Mouse (Mus musculus) erythroblast, embryonic 14.5 days (primary cell): Measurements from ENCODE around the gene Rgs8. TPM values are rescaled to one million over a fixed set of nuclear protein-coding genes. Genes with fewer than 3 reads are reported as not detected.

Experiments used
- H3K27me3 ChIP-seq: 2 replicates; pipeline ENCODE4 v1.6.1; 2012; ENCODE audit warnings: inconsistent platforms; ENCODE audit not compliant: control insufficient read depth
- H3K36me3 ChIP-seq: 2 replicates; pipeline ENCODE4 v1.6.1; 2012; ENCODE audit warnings: mild to moderate bottlenecking, inconsistent platforms; ENCODE audit not compliant: control insufficient read depth
- H3K4me1 ChIP-seq: 2 replicates; pipeline ENCODE4 v1.6.1; 2012; ENCODE audit warnings: inconsistent platforms; ENCODE audit not compliant: control insufficient read depth
- H3K4me3 ChIP-seq: replicated peaks from 2 replicates; pipeline ENCODE3; 2012; ENCODE audit warnings: moderate library complexity, mild to moderate bottlenecking, inconsistent platforms
- H3K9me3 ChIP-seq: 2 replicates; pipeline ENCODE4 v1.6.1; 2012; ENCODE audit warnings: low read length, inconsistent platforms, mixed read lengths; ENCODE audit not compliant: control insufficient read depth
- GATA1 ChIP-seq: IDR thresholded peaks from 2 replicates; pipeline ENCODE4 v1.6.1; 2012; ENCODE audit warnings: low read length, inconsistent platforms, mixed read lengths
- TAL1 ChIP-seq: IDR thresholded peaks from 3 replicates; pipeline ENCODE4 v1.6.1; 2012; ENCODE audit warnings: low read length, inconsistent platforms, mixed read lengths
- polyA plus RNA-seq: library from polyadenylated mRNA; stranded (reverse); fragments of >175 nt; gene quantifications from 2 replicates; pipeline ENCODE4 v1.2.3, GENCODE M21; 2012

Gene Rgs8
- polyA plus RNA-seq, 1 experiment, result not detected

GRCm38 (mm10) chr1:153746119-153746670, 93.4 kb downstream of the Rgs8 start:
- H3K4me1 ChIP-seq, result peaks cover 39% of the 10 kb centered on the region
- no peak overlapping the region for H3K4me3 ChIP-seq
- peaks cover 8% of the 10 kb centered on the region for H3K27me3 ChIP-seq
- no peaks in the 10 kb centered on the region for H3K9me3 ChIP-seq
- TF ChIP-seq GATA1 (no peak), TAL1 (no peak)
- no peaks in the 10 kb centered on the region for H3K36me3 ChIP-seq

DNA sequence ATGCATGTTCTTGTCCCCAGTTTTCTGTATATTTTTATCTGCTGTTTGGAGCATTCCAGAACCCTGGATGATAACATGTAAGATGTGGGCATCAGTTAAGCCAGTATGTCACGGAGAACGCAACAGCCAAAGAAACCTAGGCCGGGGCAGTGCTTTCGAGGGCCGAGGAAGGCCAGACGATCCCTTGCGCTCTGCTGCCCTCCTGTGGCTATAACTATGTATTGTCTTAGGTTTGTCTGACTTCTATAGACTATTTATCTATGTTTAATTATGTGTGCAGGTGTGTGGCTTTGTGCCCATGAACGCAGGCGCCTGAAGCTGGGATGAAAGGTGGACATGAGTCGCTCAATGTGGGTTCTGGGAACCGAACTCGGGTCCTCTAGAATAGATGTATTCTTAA, 93.9 kb downstream of the Rgs8 start:
- no peaks in the 10 kb centered on the region for H3K9me3 ChIP-seq
- H3K36me3 ChIP-seq, result no peaks in the 10 kb centered on the region
- peaks cover 3% of the 10 kb centered on the region for H3K27me3 ChIP-seq
- H3K4me3 ChIP-seq, result no peak overlapping the region
- H3K4me1 ChIP-seq, result peaks cover 45% of the 10 kb centered on the region
- TF ChIP-seq GATA1 (no peak), TAL1 (no peak)

DNA sequence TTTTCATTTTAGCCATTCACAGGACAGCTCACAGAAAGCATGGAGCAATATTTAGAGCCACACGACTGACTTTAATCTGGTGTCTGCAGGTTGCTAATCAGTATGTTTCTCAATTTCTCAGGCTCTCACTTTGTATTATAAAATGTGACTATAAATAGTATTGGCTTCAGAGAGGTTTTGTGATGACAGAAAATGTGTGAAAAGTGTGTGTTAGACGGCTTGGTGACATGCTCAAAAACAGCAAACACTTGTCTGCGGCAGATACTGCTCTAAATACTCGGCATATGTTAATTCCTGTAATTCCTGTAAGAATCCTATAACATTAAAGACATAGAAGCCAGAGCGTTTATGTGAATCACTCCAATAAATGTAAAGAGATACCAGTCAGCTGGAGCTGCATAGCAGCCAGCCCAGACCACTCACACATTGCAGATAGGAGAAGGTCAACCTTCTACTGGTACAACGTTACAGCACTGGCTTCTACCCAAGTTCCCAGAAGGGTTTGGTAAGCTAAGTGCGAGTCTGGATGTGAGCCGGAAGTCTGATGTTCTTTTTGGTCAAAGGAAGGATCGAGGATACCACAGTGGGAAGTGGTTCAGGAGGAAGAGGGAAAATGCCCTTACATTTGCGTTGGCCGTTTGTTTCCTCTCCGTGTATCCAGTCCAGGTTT, 95.2 kb downstream of the Rgs8 start:
- no peaks in the 10 kb centered on the region for H3K9me3 ChIP-seq

DNA sequence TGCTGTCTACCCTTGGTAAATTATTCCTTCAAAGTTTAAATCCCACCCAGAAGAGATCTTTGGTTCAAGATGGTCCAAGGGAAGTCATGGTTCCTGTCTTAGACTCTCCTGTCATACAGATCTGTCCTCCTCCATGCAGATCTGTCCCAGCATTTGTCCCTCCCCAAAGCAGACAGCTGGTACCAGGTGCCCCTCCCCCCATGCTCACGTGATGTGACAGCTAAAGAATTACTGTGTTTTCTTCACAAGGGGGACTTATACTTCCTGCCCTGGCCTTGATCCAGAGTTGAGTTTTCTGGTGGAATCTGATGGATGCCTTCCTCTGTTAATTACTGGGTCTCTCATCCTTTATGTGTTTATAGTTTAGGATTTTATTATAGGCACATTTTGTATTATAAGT, 95.7 kb downstream of the Rgs8 start:
- Histone ChIP-seq H3K36me3 (peaks cover 11% of the 10 kb centered on the region), H3K27me3 (no peaks in the 10 kb centered on the region; the same call in 1 of the 2 replicates), H3K4me1 (peaks cover 58% of the 10 kb centered on the region), H3K9me3 (no peaks in the 10 kb centered on the region), H3K4me3 (peak overlapping the region; percentile 65)
- TF ChIP-seq TAL1 (no peak), GATA1 (no peak)

More for the DNA sequence above, 95.2 kb downstream of the Rgs8 start:
- TF ChIP-seq GATA1, result no peak
- TF ChIP-seq TAL1, result no peak
- H3K27me3 ChIP-seq, result no peaks in the 10 kb centered on the region; the same call in 1 of the 2 replicates
- H3K4me1 ChIP-seq, result peaks cover 56% of the 10 kb centered on the region
- peak overlapping the region; percentile 65 for H3K4me3 ChIP-seq
- peaks cover 6% of the 10 kb centered on the region for H3K36me3 ChIP-seq

DNA sequence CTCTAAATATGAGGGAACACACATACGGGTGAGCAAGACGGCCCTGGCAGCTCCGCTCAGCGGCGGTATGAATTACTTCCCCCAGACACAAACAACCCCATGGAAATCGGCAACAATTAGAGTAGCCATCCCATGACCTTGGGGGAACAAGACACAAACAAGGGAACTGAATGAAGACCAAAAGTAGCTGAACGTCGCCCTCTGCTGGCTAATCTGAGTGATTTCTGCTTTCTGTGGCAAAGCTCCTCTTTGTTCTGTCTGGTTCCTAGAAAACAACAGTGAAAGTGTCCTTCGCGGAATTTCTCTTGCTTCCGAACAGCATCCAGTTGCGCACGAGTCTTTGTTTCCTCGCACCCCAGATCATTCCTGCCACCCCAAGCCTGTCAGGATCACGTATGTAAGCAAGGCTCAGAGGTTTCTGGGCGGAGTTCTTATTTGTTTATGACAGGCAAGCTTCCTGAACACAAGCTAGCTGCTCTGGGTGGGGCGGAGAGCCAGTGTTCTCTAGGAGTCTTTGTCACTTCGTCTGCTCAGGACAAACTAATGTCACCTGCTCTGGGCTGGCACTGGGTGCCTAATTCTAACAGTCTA, 96.5 kb downstream of the Rgs8 start, which contains the start of gene Rnasel:
TSS of gene Rnasel (plus strand) at position 216 of the 591 bp plus-strand sequence.
- Histone ChIP-seq H3K9me3 (no peaks in the 10 kb centered on the region), H3K36me3 (peaks cover 19% of the 10 kb centered on the region), H3K27me3 (no peaks in the 10 kb centered on the region; the same call in 1 of the 2 replicates), H3K4me3 (peak within 1 kb of the TSS; percentile 65), H3K4me1 (peaks cover 66% of the 10 kb centered on the region)
- TF ChIP-seq GATA1 (no peak), TAL1 (no peak)

Other genes starting within 250 kb of the Rgs8 start
- not detected in 2 replicates for gene Shcbp1l, start 227.9 kb upstream of the Rgs8 start, polyA plus RNA-seq
- 1.9 and 2.2 TPM in 2 replicates for gene Dhx9, start 165.4 kb upstream of the Rgs8 start, polyA plus RNA-seq
- 0.02 TPM in 1 of 2 replicates, not detected in the other for gene Npl, start 103.0 kb upstream of the Rgs8 start, polyA plus RNA-seq
- gene Rgs16, start 87.3 kb downstream of the Rgs8 start, polyA plus RNA-seq, result not detected in 2 replicates
- 0.71 and 1.4 TPM in 2 replicates for gene Rnasel, start 96.4 kb downstream of the Rgs8 start, polyA plus RNA-seq
- gene Rgsl1, start 191.1 kb downstream of the Rgs8 start, polyA plus RNA-seq, result not detected in 2 replicates
- gene Teddm1b, start 221.3 kb downstream of the Rgs8 start, polyA plus RNA-seq, result not detected in 2 replicates
- not detected in 2 replicates for gene Teddm1a, start 238.7 kb downstream of the Rgs8 start, polyA plus RNA-seq
- 13.8 and 16.9 TPM in 2 replicates for gene Glul, start 246.9 kb downstream of the Rgs8 start, polyA plus RNA-seq
- 0.08 and 0.23 TPM in 2 replicates for gene Teddm2, start 247.2 kb downstream of the Rgs8 start, polyA plus RNA-seq